13 mouse cellular contexts compared by ENCODE assay signal in genomic region chr17:4806051-4806450, GRCm38 (mm10).
A peak's percentile ranks its signal among the peaks of the same experiment; 100 is the strongest.
DNase-seq lines count a peak whose midpoint lies in the region; ATAC-seq lines count a peak whose summit lies in the region.
"Had no signal": no experiment of that assay in that cellular context is flagged by ENCODE, and none has a peak within 500 bp of the region (broad histone marks: within the 10 kb centered on the region; RNA-seq: fewer than 3 reads in every experiment).

No protein-coding gene starts in this region.

- H3K27ac ChIP-seq in kidney, embryonic 15.5 days: no peak overlapping the region
- H3K27ac ChIP-seq: intestine, embryonic 15.5 days; limb, embryonic 12.5 days had no signal

- H3K4me1 ChIP-seq in kidney, embryonic 15.5 days: no peaks in the 10 kb centered on the region

- no peak overlapping the region for H3K9ac ChIP-seq in kidney, embryonic 15.5 days
- H3K9ac ChIP-seq: intestine, embryonic 15.5 days; limb, embryonic 12.5 days had no signal

- ATAC-seq in kidney, embryonic 15.5 days (replicated peaks; ENCODE audit: low FRiP score): no peak
- ATAC-seq in activated CD4-positive, CD25-positive, alpha-beta regulatory T cell, adult 4 months: no peak
- ATAC-seq: intestine, embryonic 15.5 days had no signal

- no peak overlapping the region for H3K4me3 ChIP-seq in kidney, embryonic 15.5 days (replicated peaks)
- H3K4me3 ChIP-seq: erythroblast, embryonic 14.5 days; intestine, embryonic 15.5 days; limb, embryonic 12.5 days had no signal

- no peaks in the 10 kb centered on the region for H3K9me3 ChIP-seq in kidney, embryonic 15.5 days (replicated peaks)
- H3K9me3 ChIP-seq: intestine, embryonic 15.5 days; limb, embryonic 12.5 days had no signal

- no peaks in the 10 kb centered on the region for H3K27me3 ChIP-seq in kidney, embryonic 15.5 days
- H3K27me3 ChIP-seq: intestine, embryonic 15.5 days had no signal

- no peak overlapping the region for H3K4me2 ChIP-seq in kidney, embryonic 15.5 days
- H3K4me2 ChIP-seq: intestine, embryonic 15.5 days; limb, embryonic 12.5 days had no signal

- WGBS in kidney, embryonic 15.5 days: 42% methylated on average over 5 of the region's 5 CpGs

- no peaks in the 10 kb centered on the region for H3K36me3 ChIP-seq in kidney, embryonic 15.5 days
- H3K36me3 ChIP-seq: intestine, embryonic 15.5 days; limb, embryonic 12.5 days had no signal

- peak; percentile 48 for DNase-seq in kidney, adult 18-20 months
- peak; percentile 85 for DNase-seq in adrenal gland, postnatal 14 days
- peak; percentile 31 to 45 for DNase-seq in kidney, adult 8-10 months
- peak; percentile 19 for DNase-seq in lung, postnatal 36 days
- no peak for DNase-seq in embryo, embryonic 9.5 days (ENCODE audit: extremely low spot score)
- DNase-seq in spleen, adult 12 weeks (ENCODE audit: low spot score): no peak
- DNase-seq: cerebellum, adult 9-10 months; right cerebral cortex, postnatal 4 days had no signal

Comparison
In these comparisons a context has a peak if more than half of its experiments do, and no peak if none do; other contexts are left out.
1. DNase-seq: peak in kidney, adult 18-20 months (single experiment), adrenal gland, postnatal 14 days (single experiment), kidney, adult 8-10 months (2 of 2) and lung, postnatal 36 days (single experiment); none in embryo, embryonic 9.5 days (single experiment) and spleen, adult 12 weeks (single experiment).